Mouse (Mus musculus) testis, adult 2 months (tissue): ENCODE results near the gene Parp4. TPM values are rescaled to one million over a fixed set of nuclear protein-coding genes. Genes with fewer than 3 reads are reported as not detected.

Experiments used
- H3K27ac ChIP-seq: fragments of 200-500 bp; 2 replicates; pipeline ENCODE4 v1.5.1; 2012; ENCODE audit warnings: low read depth, low read length; ENCODE audit not compliant: control insufficient read depth, insufficient read depth
- H3K27me3 ChIP-seq: fragments of 200-500 bp; 2 replicates; pipeline ENCODE4 v1.6.1; 2012; ENCODE audit warnings: mild to moderate bottlenecking, low read length, moderate library complexity; ENCODE audit not compliant: control insufficient read depth, insufficient read depth
- H3K36me3 ChIP-seq: fragments of 200-500 bp; 2 replicates; pipeline ENCODE4 v1.6.1; 2012; ENCODE audit warnings: mild to moderate bottlenecking, low read length; ENCODE audit not compliant: control insufficient read depth, insufficient read depth
- H3K4me1 ChIP-seq: fragments of 200-500 bp; 2 replicates; pipeline ENCODE4 v1.6.1; 2012; ENCODE audit warnings: low read length; ENCODE audit not compliant: control insufficient read depth, insufficient read depth
- H3K4me3 ChIP-seq: fragments of 200-500 bp; 2 replicates; pipeline ENCODE4 v1.5.1; 2012; ENCODE audit warnings: low read depth, mild to moderate bottlenecking, low read length, moderate library complexity, mixed read lengths; ENCODE audit not compliant: control insufficient read depth
- CTCF ChIP-seq: fragments of 200-500 bp; IDR thresholded peaks from 2 replicates; pipeline ENCODE4 v1.5.1; 2012; ENCODE audit warnings: low read depth, mild to moderate bottlenecking, inconsistent platforms, low read length, moderate library complexity; ENCODE audit not compliant: control insufficient read depth, insufficient read depth, insufficient replicate concordance
- POLR2A ChIP-seq: fragments of 200-500 bp; IDR thresholded peaks from 2 replicates; pipeline ENCODE4 v1.6.1; 2012; ENCODE audit warnings: low read depth, mild to moderate bottlenecking, inconsistent platforms, low read length, moderate library complexity; ENCODE audit not compliant: control insufficient read depth
- polyA plus RNA-seq: library from polyadenylated mRNA; depleted of rRNA; stranded (reverse); fragments of >200 nt; gene quantifications from 2 replicates; pipeline ENCODE4 v1.2.3, GENCODE M21; 2012

Parp4 gene
- polyA plus RNA-seq, 1 experiment = 1.6 TPM

DNA sequence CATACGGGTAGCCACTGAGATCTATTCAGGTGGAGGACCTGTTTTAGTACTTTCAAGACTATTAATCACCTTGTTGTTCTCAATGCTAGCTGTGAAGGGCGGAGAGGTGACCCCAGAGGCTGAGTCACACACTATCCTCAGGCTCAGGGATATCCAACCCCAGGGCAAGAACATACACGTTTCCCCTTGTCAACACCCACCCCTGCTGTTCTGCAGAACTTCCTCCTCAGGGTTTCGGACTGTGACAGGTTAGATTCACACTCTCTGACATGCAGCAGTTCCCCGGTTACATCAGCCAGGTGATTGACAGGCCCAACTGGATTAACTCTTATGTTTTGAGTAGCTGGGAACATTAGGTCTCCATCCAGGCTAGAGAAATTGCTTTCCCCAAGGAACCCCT is 5.7 kb downstream of the Parp4 start:
- TF ChIP-seq POLR2A (no peak), CTCF (no peak)
- no peak overlapping the region for H3K4me3 ChIP-seq
- H3K4me1 ChIP-seq = peaks cover 5% of the 10 kb centered on the region
- no peaks in the 10 kb centered on the region for H3K27me3 ChIP-seq
- no peak overlapping the region for H3K27ac ChIP-seq
- H3K36me3 ChIP-seq = no peaks in the 10 kb centered on the region

DNA sequence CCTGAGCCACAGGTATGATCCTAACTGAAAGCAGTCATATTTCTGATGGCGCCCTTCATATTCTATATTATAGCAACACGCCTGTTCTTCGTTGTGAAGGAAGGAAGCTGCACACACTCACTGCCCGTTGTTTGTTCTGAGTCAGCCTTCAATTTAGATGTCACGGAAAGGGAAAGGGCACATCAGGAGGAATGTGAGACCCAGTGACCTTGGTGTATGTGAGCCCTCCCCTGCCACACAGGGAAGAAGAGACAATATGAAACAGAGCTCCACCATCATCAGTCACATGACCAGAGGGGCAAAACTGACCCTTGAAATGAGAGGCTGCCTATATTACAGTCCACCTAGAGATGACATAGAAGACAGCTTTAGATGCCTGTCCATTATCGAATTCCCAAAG is 6.9 kb downstream of the Parp4 start:
- Histone ChIP-seq H3K27me3 (no peaks in the 10 kb centered on the region), H3K4me1 (peaks cover 2% of the 10 kb centered on the region; the same call in 1 of the 2 replicates), H3K4me3 (no peak overlapping the region), H3K36me3 (no peaks in the 10 kb centered on the region), H3K27ac (no peak overlapping the region)
- no peak for TF ChIP-seq POLR2A
- no peak for TF ChIP-seq CTCF

DNA sequence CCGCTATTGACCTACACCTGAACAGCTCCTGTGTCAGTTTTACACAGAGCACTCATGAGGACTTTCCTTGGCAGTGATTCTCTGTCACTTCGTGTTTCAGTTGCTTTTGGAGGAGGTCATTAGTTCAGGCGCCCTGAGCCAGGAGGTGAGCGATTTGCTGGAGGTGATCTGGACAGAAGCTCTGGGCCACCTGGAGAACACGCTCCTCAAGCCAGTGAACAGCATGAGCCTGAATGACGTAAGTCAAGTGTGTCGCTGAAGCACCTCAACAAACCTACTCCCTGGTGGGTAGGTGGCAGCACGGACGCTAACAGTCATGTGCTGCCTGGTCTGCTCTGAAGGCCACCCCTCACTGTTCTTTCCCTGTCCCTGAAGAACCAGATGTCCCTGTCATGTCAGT is 16.8 kb downstream of the Parp4 start:
- TF ChIP-seq CTCF = no peak
- no peak for TF ChIP-seq POLR2A
- no peaks in the 10 kb centered on the region for H3K27me3 ChIP-seq
- no peaks in the 10 kb centered on the region for H3K4me1 ChIP-seq
- no peak overlapping the region for H3K4me3 ChIP-seq
- no peak overlapping the region for H3K27ac ChIP-seq
- H3K36me3 ChIP-seq = no peaks in the 10 kb centered on the region

DNA sequence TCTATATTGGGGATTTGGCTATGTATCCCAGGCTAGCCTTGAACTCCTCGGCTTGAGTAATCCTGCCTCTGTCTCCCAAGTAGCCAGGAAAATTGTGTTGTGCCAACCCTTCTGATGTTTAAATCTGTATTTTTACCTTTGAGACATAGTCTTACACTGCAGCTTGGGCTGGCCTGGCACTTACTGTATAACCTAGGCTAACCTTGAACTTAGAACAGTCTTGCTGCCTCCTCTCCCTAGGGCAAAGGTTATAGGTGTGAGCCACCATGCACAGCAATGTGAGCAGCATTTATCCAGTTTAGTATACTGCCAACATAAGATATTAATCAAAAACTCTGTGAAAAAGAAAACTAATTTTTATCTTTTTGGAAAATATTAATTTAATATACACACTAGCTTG is 19.4 kb downstream of the Parp4 start:
- Histone ChIP-seq H3K4me1 (no peaks in the 10 kb centered on the region), H3K27me3 (no peaks in the 10 kb centered on the region), H3K36me3 (no peaks in the 10 kb centered on the region), H3K4me3 (no peak overlapping the region), H3K27ac (no peak overlapping the region)
- no peak for TF ChIP-seq POLR2A
- no peak for TF ChIP-seq CTCF

- Histone ChIP-seq H3K27ac (no peak overlapping the region), H3K27me3 (no peaks in the 10 kb centered on the region), H3K4me3 (no peak overlapping the region), H3K4me1 (no peaks in the 10 kb centered on the region), H3K36me3 (no peaks in the 10 kb centered on the region)
- TF ChIP-seq CTCF = peak; percentile 83
- no peak for TF ChIP-seq POLR2A
Measured at GRCm38 (mm10) chr14:56598759-56599158, 23.3 kb downstream of the Parp4 start.

DNA sequence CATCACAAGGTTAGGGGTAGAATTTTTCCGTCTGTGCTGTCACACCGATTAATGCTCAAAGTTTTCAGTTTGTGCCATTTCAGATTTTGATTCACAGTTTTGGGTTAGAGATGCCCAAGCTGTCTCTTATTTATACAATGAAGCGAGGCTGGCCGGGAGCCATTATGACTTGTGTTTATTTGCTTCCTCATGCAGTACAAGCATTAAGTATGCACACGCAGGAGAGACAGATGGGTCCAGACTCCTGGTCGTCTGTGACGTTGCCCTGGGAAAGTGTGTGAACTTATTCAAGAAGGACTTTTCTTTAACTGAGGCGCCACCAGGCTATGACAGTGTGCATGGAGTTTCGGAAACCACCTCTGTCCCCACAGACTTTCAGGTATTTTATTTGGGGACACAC is 26.6 kb downstream of the Parp4 start:
- Histone ChIP-seq H3K36me3 (no peaks in the 10 kb centered on the region), H3K4me3 (no peak overlapping the region), H3K4me1 (no peaks in the 10 kb centered on the region), H3K27ac (no peak overlapping the region), H3K27me3 (no peaks in the 10 kb centered on the region)
- TF ChIP-seq CTCF = no peak
- TF ChIP-seq POLR2A = no peak

DNA sequence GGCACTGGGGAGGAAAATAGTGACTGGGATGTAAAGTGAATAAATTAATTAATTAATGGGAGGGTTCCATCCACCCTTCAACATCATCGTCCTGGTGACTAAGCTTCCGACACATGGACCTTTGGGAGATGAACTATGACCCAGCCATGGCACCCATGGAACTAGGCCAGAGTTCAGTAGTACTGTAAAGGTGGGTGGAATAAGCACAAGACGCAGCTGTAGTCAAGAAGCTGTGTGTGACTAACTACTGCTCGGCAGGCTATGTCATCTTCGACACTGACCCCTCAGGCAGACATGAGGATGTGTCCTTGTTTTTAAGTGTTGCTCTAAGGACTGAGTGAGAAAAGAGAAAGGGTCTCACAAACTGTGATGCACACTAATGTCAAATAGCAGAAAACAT is 29.0 kb downstream of the Parp4 start:
- Histone ChIP-seq H3K27me3 (no peaks in the 10 kb centered on the region), H3K4me1 (no peaks in the 10 kb centered on the region), H3K4me3 (no peak overlapping the region), H3K27ac (no peak overlapping the region), H3K36me3 (no peaks in the 10 kb centered on the region)
- TF ChIP-seq CTCF (no peak), POLR2A (no peak)

GRCm38 (mm10) chr14:56605136-56605535 is 29.7 kb downstream of the Parp4 start:
- H3K36me3 ChIP-seq = no peaks in the 10 kb centered on the region
- H3K4me1 ChIP-seq = no peaks in the 10 kb centered on the region
- no peak for TF ChIP-seq CTCF
- no peak for TF ChIP-seq POLR2A
- H3K27ac ChIP-seq = no peak overlapping the region
- no peaks in the 10 kb centered on the region for H3K27me3 ChIP-seq
- H3K4me3 ChIP-seq = no peak overlapping the region
